Mouse (Mus musculus): Measurements from ENCODE around the gene Unc13b. TPM values are rescaled to one million over a fixed set of nuclear protein-coding genes. Genes with fewer than 3 reads are reported as not detected.
"Not testable (repeated sequence)": the region's sequence is repeated elsewhere in the genome, so short reads cannot be mapped to it uniquely, and the experiment has no call there.

Gene Unc13b
- polyA plus RNA-seq, 1 experiment from 2014 or later = 8.1 TPM

DNA sequence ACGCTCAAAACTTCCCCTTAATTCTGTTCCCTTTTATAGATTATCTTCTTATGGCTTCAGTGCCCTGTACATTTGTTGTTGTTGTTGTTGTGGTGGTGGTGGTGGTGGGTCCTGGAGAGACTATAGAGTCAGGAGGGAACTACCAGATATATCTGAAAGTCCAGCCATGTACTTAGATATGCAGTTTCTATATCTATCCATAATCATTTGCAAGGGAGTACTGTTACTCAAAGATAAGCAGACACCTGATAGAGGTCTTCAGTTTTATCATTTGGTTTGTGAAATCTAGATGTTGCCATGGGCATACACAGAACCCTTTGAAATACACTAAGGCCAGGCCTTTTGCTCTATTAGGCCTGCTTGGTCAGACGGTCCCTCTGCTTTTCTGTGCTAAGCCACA, 55.8 kb downstream of the Unc13b start:
- Histone ChIP-seq H3K27me3 (replicated peaks; ENCODE audit: control insufficient read depth, insufficient read depth, low read length) (no peaks in the 10 kb centered on the region), H3K4me3 (ENCODE audit: low read depth, low read length) (no peak overlapping the region), H3K27ac (ENCODE audit: low read depth, low read length) (no peak overlapping the region), H3K4me1 (ENCODE audit: control insufficient read depth, insufficient read depth, low read length) (no peaks in the 10 kb centered on the region), H3K4me2 (ENCODE audit: low read length) (no peak overlapping the region), H3K36me3 (ENCODE audit: control insufficient read depth, insufficient read depth, low read length) (no peaks in the 10 kb centered on the region), H3K9ac (ENCODE audit: low read length) (no peak overlapping the region), H3K9me3 (replicated peaks; ENCODE audit: control insufficient read depth, low read length) (no peaks in the 10 kb centered on the region)
- ATAC-seq (no peak), DNase-seq (ENCODE audit: low spot score) (no peak)
- WGBS = 83% methylated on average over 2 of the region's 2 CpGs

DNA sequence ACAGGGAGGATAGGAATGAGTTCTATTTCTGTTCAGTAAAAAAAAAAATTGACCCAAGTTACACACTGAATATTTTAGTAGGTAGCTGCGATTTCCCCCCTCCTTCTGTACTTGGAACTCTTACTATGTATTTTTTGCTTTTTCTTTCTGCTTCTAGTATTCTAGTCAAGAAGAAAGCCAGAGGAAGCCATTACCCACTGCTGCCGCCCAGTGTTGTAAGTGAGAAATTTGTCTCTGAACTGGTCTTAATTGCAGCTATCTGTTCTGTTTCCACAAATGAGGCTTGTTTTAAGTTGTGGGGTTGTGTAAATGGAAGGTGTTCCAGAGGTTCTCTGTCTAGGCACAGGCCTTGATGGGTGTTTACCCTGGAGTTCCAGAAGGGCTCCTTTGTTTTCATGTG, 56.2 kb downstream of the Unc13b start:
- no peak for ATAC-seq
- 24% methylated on average over 2 of the region's 2 CpGs for WGBS
- no peak overlapping the region for H3K27ac ChIP-seq (ENCODE audit: low read depth, low read length)

DNA sequence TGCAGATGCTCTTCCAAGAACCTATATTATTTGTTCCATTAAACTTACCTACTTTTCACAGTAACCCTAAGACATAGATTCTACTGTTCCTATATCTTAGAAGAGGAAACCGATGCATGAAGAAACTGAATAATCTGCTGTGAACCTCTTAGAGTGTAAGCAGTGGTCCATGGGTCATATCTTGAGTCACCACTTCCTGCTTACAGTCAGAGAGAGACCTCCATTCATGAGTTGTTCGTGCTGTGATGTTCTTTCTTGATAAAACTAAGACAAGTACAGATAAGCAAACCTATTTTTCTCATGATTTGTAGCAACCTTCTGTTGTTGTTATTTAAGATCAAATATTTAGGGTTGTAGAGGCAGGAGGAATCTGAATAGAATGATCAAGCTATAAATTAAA, 57.5 kb downstream of the Unc13b start:
- H3K27me3 ChIP-seq (replicated peaks; ENCODE audit: control insufficient read depth, insufficient read depth, low read length) = no peaks in the 10 kb centered on the region
- no peaks in the 10 kb centered on the region for H3K9me3 ChIP-seq (replicated peaks; ENCODE audit: control insufficient read depth, low read length)
- 91% methylated on average over 2 of the region's 2 CpGs for WGBS
- no peak overlapping the region for H3K4me2 ChIP-seq (ENCODE audit: low read length)
- no peaks in the 10 kb centered on the region for H3K36me3 ChIP-seq (ENCODE audit: control insufficient read depth, insufficient read depth, low read length)
- no peaks in the 10 kb centered on the region for H3K4me1 ChIP-seq (ENCODE audit: control insufficient read depth, insufficient read depth, low read length)
- ATAC-seq (no peak), DNase-seq (ENCODE audit: low spot score) (no peak)
- no peak overlapping the region for H3K4me3 ChIP-seq (ENCODE audit: low read depth, low read length)
- no peak overlapping the region for H3K27ac ChIP-seq (ENCODE audit: low read depth, low read length)
- no peak overlapping the region for H3K9ac ChIP-seq (ENCODE audit: low read length)

More for the DNA sequence above, 56.2 kb downstream of the Unc13b start:
- H3K9me3 ChIP-seq (replicated peaks; ENCODE audit: control insufficient read depth, low read length) = no peaks in the 10 kb centered on the region
- H3K4me1 ChIP-seq (ENCODE audit: control insufficient read depth, insufficient read depth, low read length) = no peaks in the 10 kb centered on the region
- H3K4me2 ChIP-seq (ENCODE audit: low read length) = no peak overlapping the region
- H3K9ac ChIP-seq (ENCODE audit: low read length) = no peak overlapping the region
- H3K4me3 ChIP-seq (ENCODE audit: low read depth, low read length) = no peak overlapping the region
- H3K27me3 ChIP-seq (replicated peaks; ENCODE audit: control insufficient read depth, insufficient read depth, low read length) = no peaks in the 10 kb centered on the region
- peak; percentile 82 for DNase-seq (ENCODE audit: low spot score)
- no peaks in the 10 kb centered on the region for H3K36me3 ChIP-seq (ENCODE audit: control insufficient read depth, insufficient read depth, low read length)

DNA sequence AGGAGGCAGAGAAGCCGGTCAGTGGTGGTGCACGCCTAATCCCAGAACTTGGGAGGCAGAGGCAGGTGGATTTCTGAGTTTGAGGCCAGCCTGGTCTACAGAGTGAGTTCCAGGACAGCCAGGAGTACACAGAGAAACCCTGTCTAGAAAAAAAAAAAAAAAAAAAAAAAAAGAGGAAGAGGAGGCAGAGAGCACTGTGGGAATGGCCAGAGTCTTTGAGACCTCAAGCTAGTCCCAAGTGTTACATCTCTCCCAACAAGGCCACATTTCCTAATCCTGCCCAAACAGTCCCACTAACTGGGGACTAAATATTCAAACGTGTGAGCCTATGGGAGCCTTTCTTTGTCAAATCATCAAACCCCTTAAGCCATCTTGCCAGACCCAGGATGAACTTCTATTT, 71.0 kb downstream of the Unc13b start:
- 80% methylated on average over 3 of the region's 3 CpGs for WGBS
- Histone ChIP-seq H3K4me3 (ENCODE audit: low read depth, low read length) (no peak overlapping the region), H3K27me3 (replicated peaks; ENCODE audit: control insufficient read depth, insufficient read depth, low read length) (no peaks in the 10 kb centered on the region)

DNA sequence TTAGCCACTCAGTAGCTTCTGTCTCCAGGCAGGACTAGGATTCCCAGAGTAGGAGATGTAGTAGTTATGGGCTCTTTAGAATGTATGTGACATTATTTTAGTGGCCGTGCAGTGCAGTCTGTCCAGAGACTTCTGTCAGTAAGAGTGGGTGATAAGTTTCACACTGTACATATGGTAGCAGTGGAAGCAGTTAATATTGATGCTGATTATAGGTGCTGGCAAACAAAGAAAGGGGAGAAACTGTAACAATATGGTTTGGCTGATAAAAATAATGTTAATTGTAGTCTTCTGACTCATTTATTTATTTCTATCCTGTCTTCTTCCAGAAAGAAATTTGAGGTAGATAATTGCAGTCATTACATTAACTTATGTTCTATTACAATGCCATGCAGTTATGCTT, 83.9 kb downstream of the Unc13b start:
- ATAC-seq (no peak), DNase-seq (ENCODE audit: low spot score) (no peak)
- Histone ChIP-seq H3K4me1 (ENCODE audit: control insufficient read depth, insufficient read depth, low read length) (no peaks in the 10 kb centered on the region), H3K4me3 (ENCODE audit: low read depth, low read length) (no peak overlapping the region), H3K9ac (ENCODE audit: low read length) (no peak overlapping the region), H3K27ac (ENCODE audit: low read depth, low read length) (no peak overlapping the region), H3K36me3 (ENCODE audit: control insufficient read depth, insufficient read depth, low read length) (no peaks in the 10 kb centered on the region), H3K27me3 (replicated peaks; ENCODE audit: control insufficient read depth, insufficient read depth, low read length) (no peaks in the 10 kb centered on the region), H3K4me2 (ENCODE audit: low read length) (no peak overlapping the region), H3K9me3 (replicated peaks; ENCODE audit: control insufficient read depth, low read length) (no peaks in the 10 kb centered on the region)
- WGBS = 89% methylated on average over 1 of the region's 1 CpGs

More for the DNA sequence above, 71.0 kb downstream of the Unc13b start:
- Histone ChIP-seq H3K9me3 (replicated peaks; ENCODE audit: control insufficient read depth, low read length) (no peaks in the 10 kb centered on the region), H3K36me3 (ENCODE audit: control insufficient read depth, insufficient read depth, low read length) (no peaks in the 10 kb centered on the region), H3K9ac (ENCODE audit: low read length) (no peak overlapping the region), H3K4me2 (ENCODE audit: low read length) (no peak overlapping the region), H3K4me1 (ENCODE audit: control insufficient read depth, insufficient read depth, low read length) (no peaks in the 10 kb centered on the region), H3K27ac (ENCODE audit: low read depth, low read length) (no peak overlapping the region)
- ATAC-seq = no peak
- no peak for DNase-seq (ENCODE audit: low spot score)

DNA sequence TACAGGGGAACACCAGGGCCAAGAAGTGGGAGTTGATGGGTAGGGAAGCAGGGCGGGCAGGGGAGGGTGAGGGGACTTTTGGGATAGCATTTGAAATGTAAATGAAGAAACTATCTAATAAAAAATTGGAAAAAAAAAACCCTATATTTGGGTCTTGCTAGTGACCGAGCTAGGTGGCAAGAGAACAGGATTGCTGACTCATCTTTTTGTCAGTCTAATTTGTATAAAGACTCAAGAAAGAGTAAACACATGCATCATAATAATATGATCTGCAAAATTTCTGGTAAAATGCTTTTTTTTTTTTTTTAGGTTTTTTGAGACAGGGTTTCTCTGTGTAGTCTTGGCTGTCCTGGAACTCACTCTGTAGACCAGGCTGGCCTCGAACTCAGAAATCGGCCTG, 93.7 kb downstream of the Unc13b start:
- not testable (repeated sequence) for H3K9ac ChIP-seq (ENCODE audit: low read length); H3K27ac ChIP-seq (ENCODE audit: low read depth, low read length); H3K27me3 ChIP-seq (replicated peaks; ENCODE audit: control insufficient read depth, insufficient read depth, low read length); DNase-seq (ENCODE audit: low spot score); H3K4me2 ChIP-seq (ENCODE audit: low read length); H3K4me1 ChIP-seq (ENCODE audit: control insufficient read depth, insufficient read depth, low read length); ATAC-seq; H3K36me3 ChIP-seq (ENCODE audit: control insufficient read depth, insufficient read depth, low read length); H3K9me3 ChIP-seq (replicated peaks; ENCODE audit: control insufficient read depth, low read length); H3K4me3 ChIP-seq (ENCODE audit: low read depth, low read length)
- WGBS = 94% methylated on average over 4 of the region's 4 CpGs

DNA sequence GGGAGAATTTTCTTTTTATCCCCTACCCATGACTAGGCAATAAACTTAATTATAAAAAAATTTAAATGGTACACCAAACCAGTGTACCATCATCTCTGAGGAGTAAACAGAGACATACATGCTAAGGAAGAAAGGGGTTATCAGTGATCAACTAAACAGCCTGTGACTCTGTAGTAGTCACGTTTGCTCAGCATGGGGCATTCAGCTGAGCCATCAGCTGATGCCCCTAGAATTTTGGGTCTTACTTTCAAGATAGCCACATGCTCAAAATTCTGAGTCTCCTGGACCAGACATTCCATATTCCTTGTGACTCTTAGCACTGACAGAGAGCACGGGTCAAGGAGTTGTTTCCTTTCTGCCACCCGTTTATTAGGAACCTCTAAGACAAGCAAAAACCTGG, 101.3 kb downstream of the Unc13b start:
- WGBS = 55% methylated on average over 3 of the region's 3 CpGs
- Histone ChIP-seq H3K4me2 (ENCODE audit: low read length) (no peak overlapping the region), H3K27me3 (replicated peaks; ENCODE audit: control insufficient read depth, insufficient read depth, low read length) (no peaks in the 10 kb centered on the region), H3K27ac (ENCODE audit: low read depth, low read length) (no peak overlapping the region), H3K9me3 (replicated peaks; ENCODE audit: control insufficient read depth, low read length) (no peaks in the 10 kb centered on the region), H3K4me1 (ENCODE audit: control insufficient read depth, insufficient read depth, low read length) (peaks cover 5% of the 10 kb centered on the region; the same call in 1 of the 2 replicates), H3K9ac (ENCODE audit: low read length) (no peak overlapping the region), H3K4me3 (ENCODE audit: low read depth, low read length) (no peak overlapping the region), H3K36me3 (ENCODE audit: control insufficient read depth, insufficient read depth, low read length) (no peaks in the 10 kb centered on the region)
- DNase-seq (ENCODE audit: low spot score) (no peak), ATAC-seq (no peak)

DNA sequence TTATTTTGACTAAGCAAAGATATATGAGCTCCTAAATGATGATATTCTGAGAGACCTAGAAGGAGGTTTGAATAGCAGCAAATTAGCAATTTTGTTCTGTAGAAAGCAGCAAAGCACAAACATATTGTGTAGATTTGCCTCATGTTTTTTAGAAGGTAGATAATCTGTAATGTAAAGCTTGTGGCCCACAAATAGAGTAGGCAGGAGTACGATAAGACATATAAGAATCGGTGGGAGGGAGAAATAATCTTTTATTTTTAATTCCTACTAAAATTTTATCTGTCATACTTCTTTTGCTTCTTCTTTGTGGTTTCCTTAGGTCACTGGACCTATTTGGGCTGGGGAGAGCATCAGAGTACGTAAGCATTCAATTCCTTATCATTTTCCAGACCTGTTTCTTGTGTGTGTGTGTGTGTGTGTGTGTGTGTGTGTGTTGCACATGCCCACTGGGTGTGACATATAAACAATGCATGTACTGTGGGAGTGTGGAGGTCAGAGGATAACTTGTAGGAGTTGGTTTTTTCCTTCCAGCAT, 102.4 kb downstream of the Unc13b start:
- Histone ChIP-seq H3K27ac (ENCODE audit: low read depth, low read length) (no peak overlapping the region), H3K4me1 (ENCODE audit: control insufficient read depth, insufficient read depth, low read length) (peaks cover 5% of the 10 kb centered on the region; the same call in 1 of the 2 replicates), H3K9me3 (replicated peaks; ENCODE audit: control insufficient read depth, low read length) (no peaks in the 10 kb centered on the region), H3K4me2 (ENCODE audit: low read length) (no peak overlapping the region), H3K4me3 (ENCODE audit: low read depth, low read length) (no peak overlapping the region), H3K36me3 (ENCODE audit: control insufficient read depth, insufficient read depth, low read length) (0 out of 2 replicates have a peak, but pooled peaks cover 4% of the 10 kb centered on the region), H3K9ac (ENCODE audit: low read length) (no peak overlapping the region), H3K27me3 (replicated peaks; ENCODE audit: control insufficient read depth, insufficient read depth, low read length) (no peaks in the 10 kb centered on the region)
- WGBS = 94% methylated on average over 3 of the region's 3 CpGs
- DNase-seq (ENCODE audit: low spot score) (no peak), ATAC-seq (no peak)

DNA sequence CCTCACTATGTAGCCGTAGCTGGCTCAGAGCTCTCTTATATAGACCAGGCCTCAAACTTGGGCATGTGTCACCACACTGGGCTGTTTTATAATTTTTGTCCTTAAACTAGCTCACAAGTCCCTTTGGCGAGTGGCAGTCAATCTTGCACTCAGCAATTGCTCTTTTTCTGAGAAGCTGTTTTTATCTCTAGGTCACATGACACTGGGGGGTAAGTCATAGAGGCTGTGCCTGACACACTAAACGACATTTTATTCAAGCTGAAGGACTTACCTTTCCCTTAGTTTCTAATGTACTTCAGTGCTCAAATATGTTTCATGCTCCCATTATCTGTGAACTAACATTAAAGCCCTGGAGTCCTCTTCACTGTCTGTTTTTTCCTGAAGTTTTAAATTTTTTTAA, 104.5 kb downstream of the Unc13b start:
- H3K4me1 ChIP-seq (ENCODE audit: control insufficient read depth, insufficient read depth, low read length) = peaks cover 12% of the 10 kb centered on the region
- no peak overlapping the region for H3K27ac ChIP-seq (ENCODE audit: low read depth, low read length)
- H3K36me3 ChIP-seq (ENCODE audit: control insufficient read depth, insufficient read depth, low read length) = 0 out of 2 replicates have a peak, but pooled peaks cover 4% of the 10 kb centered on the region
- H3K4me2 ChIP-seq (ENCODE audit: low read length) = no peak overlapping the region
- ATAC-seq = no peak
- H3K4me3 ChIP-seq (ENCODE audit: low read depth, low read length) = no peak overlapping the region
- 64% methylated on average over 3 of the region's 3 CpGs for WGBS
- no peak overlapping the region for H3K9ac ChIP-seq (ENCODE audit: low read length)
- no peaks in the 10 kb centered on the region for H3K9me3 ChIP-seq (replicated peaks; ENCODE audit: control insufficient read depth, low read length)
- no peaks in the 10 kb centered on the region for H3K27me3 ChIP-seq (replicated peaks; ENCODE audit: control insufficient read depth, insufficient read depth, low read length)
- no peak for DNase-seq (ENCODE audit: low spot score)

All from forebrain, embryonic 14.5 days (tissue).